19 mouse cellular contexts compared by ENCODE assay signal in genomic region chr4:150694434-150695108, GRCm38 (mm10). TPM values are rescaled to one million over a fixed set of nuclear protein-coding genes. Genes with fewer than 3 reads are reported as not detected.
DNase-seq lines count a peak whose midpoint lies in the region; ATAC-seq and TF ChIP-seq lines count a peak whose summit lies in the region.
"Had no signal": no experiment of that assay in that cellular context is flagged by ENCODE, and none has a peak within 500 bp of the region (broad histone marks: within the 10 kb centered on the region; RNA-seq: fewer than 3 reads in every experiment).

No protein-coding gene starts in this region.

- H3K4me3 ChIP-seq in G1E (ENCODE audit: low read depth, low read length), result no peak overlapping the region; the same call in 1 of the 2 replicates
- H3K4me3 ChIP-seq: embryonic facial prominence, embryonic 13.5 days; limb, embryonic 13.5 days; midbrain, embryonic 12.5 days had no signal

- peaks cover 4% of the 10 kb centered on the region; the same call in 1 of the 2 replicates for H3K27me3 ChIP-seq in G1E (ENCODE audit: insufficient read depth, low read length)
- H3K27me3 ChIP-seq: embryonic facial prominence, embryonic 13.5 days; limb, embryonic 13.5 days; Patski had no signal

- H3K9me3 ChIP-seq in G1E (replicated peaks), result no peaks in the 10 kb centered on the region
- H3K9me3 ChIP-seq: embryonic facial prominence, embryonic 13.5 days; limb, embryonic 13.5 days; midbrain, embryonic 12.5 days had no signal

- ATAC-seq in G1E (ENCODE audit: extremely low read depth, insufficient number of reproducible peaks, low FRiP score, poor library complexity, severe bottlenecking), result peak; percentile 11; the same call in 1 of the 2 replicates
- ATAC-seq in megakaryocyte, adult 5-6 weeks (ENCODE audit: poor library complexity, severe bottlenecking), result peak; percentile 47
- ATAC-seq: Patski had no signal

- DNase-seq in kidney, adult 9 months, result peak; percentile 38
- DNase-seq in kidney, postnatal 14 days, result no peak
- peak; percentile 94 for DNase-seq in 416B (ENCODE audit: low read depth)
- peak; percentile 23 for DNase-seq in G1E (ENCODE audit: low spot score)
- no peak for DNase-seq in ovary, postnatal 10 days (ENCODE audit: low spot score)
- no peak for DNase-seq in spleen, postnatal 10 days (ENCODE audit: low spot score in 2 of 2)
- DNase-seq: cerebellum, adult 11 months; cerebellum, postnatal 25 days; gastrocnemius, postnatal 14 days; right cerebral cortex, adult 18-20 months had no signal

- TF ChIP-seq CTCF in G1E (IDR thresholded peaks at IDR 0.05; ENCODE audit: low read depth, low read length), result no peak

- no peaks in the 10 kb centered on the region for H3K36me3 ChIP-seq in G1E (replicated peaks)
- H3K36me3 ChIP-seq: embryonic facial prominence, embryonic 13.5 days; limb, embryonic 13.5 days; midbrain, embryonic 12.5 days had no signal

- peaks cover 49% of the 10 kb centered on the region for H3K4me1 ChIP-seq in G1E (ENCODE audit: insufficient read depth, low read depth, low read length)
- H3K4me1 ChIP-seq: embryonic facial prominence, embryonic 13.5 days; limb, embryonic 13.5 days; midbrain, embryonic 12.5 days had no signal

RNA-seq across cellular contexts. Expression of gene Slc45a1, which starts 42.6 kb away (rescaled TPM):
- total RNA-seq in G1E (2014; fragmentation: Nextera tagmentation) (not detected in 2 replicates), G1E (2017) (0.22 TPM in 1 of 2 replicates, not detected in the other)
- polyA plus RNA-seq in G1E (2012), result not detected in 2 replicates
- not detected in 2 replicates for total RNA-seq in megakaryocyte, adult 5-6 weeks (2015)
- not detected in 2 replicates for total RNA-seq in megakaryocyte, adult 5-6 weeks (2017)
- total RNA-seq: CH12.LX; gastrocnemius, postnatal 14 days; neutrophil, adult 5-6 weeks had no signal
- polyA plus RNA-seq: heart, embryonic 16.5 days; Patski; spleen, adult 2 months had no signal

Comparison
In these comparisons a context has a peak if more than half of its experiments do, and no peak if none do; other contexts are left out.
1. DNase-seq: peak in kidney, adult 9 months (single experiment), 416B (single experiment) and G1E (single experiment); none in kidney, postnatal 14 days (single experiment), ovary, postnatal 10 days (single experiment) and spleen, postnatal 10 days (0 of 2).